Mouse (Mus musculus): ENCODE data around the gene Raet1e. TPM values are rescaled to one million over a fixed set of nuclear protein-coding genes. Genes with fewer than 3 reads are reported as not detected.
"Not testable (repeated sequence)": the region's sequence is repeated elsewhere in the genome, so short reads cannot be mapped to it uniquely, and the experiment has no call there.

Raet1e gene
- polyA plus RNA-seq, 1 experiment from 2014 or later, result 21.8 TPM

DNA sequence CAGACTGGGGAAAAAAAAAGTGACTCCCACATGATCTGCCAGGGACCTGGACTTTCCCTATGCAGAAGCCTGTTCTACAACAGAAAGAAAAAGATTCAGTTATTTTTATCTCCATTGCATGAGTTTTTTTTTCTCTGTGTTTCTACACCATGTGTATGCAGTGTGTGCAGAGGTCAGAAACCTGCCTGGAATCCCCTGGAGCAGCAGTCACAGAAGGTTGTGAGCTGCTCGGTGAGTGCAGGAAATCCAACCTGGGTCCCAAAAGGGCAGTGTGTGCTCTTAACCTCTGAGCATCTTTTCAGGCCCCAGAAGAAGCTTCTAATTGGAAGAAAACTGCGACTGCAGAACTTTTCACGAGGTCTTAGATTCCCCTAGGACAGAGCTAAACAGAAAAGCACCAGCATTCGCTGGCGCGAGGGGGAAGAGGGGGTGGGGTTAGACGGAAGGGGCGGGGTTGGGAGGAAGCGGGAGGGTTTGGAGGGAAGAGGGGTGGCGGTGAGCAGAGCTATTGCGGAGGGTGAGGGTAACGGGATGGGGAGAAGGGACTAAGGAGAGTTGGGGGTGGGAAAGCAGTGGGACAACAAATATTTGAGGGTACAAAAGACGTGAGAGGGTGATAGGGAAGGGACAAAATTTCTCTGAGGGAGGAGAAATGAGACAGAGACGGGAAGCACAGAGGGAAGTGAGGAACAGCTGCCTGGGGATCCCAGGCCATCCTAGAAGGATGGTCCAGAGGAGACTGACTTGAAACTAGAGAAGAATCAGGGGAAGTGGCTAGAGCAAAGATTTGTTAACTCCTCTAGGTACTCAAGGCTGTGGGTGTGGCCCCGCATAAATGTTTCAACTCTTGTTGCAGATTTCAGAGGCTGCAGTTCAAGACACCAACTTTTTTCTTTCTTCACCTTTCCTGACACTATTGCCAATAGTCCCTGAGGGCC is 203.3 kb downstream of the Raet1e start:
- H3K9me3 ChIP-seq (replicated peaks), result not testable (repeated sequence)
- WGBS, result 2% methylated on average over 9 of the region's 15 CpGs
- peak overlapping the region; percentile 41 for H3K4me3 ChIP-seq

DNA sequence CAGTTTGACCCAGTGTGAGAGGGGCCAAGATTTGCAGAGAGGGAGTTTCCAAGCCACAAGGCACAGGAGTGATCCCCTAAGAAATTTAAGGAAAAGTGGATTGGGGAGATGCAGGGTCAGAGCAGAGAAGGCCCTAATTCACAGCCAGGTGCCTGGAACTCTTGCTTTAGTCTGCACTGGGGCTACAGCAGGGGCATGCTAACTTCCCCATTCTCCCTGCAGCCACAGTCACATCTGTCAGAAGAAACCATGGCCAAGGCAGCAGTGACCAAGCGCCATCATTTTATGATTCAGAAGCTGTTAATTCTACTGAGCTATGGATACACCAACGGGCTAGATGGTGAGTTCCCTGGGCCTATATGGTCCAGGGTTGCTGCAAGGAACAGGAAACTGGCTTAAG is 204.1 kb downstream of the Raet1e start:
- H3K27ac ChIP-seq (replicated peaks); H3K4me1 ChIP-seq; H3K4me3 ChIP-seq; H3K27me3 ChIP-seq (ENCODE audit: low read depth, poor library complexity, severe bottlenecking); DNase-seq (ENCODE audit: low spot score); H3K36me3 ChIP-seq; H3K9me3 ChIP-seq (replicated peaks): not testable (repeated sequence)
- WGBS, result 85% methylated on average over 2 of the region's 2 CpGs

More for the DNA sequence above, 203.3 kb downstream of the Raet1e start:
- H3K4me1 ChIP-seq; H3K36me3 ChIP-seq; H3K27me3 ChIP-seq (ENCODE audit: low read depth, poor library complexity, severe bottlenecking): not testable (repeated sequence)
- peak; percentile 18 for DNase-seq (ENCODE audit: low spot score)
- H3K27ac ChIP-seq (replicated peaks), result 0 out of 2 replicates have a peak overlapping the region, but pooled peaks have one; percentile 55

- not testable (repeated sequence) for H3K27ac ChIP-seq (replicated peaks)
- WGBS, result 96% methylated on average over 2 of the region's 2 CpGs
Measured at GRCm38 (mm10) chr10:22364915-22365314, 206.5 kb downstream of the Raet1e start.

GRCm38 (mm10) chr10:22381226-22381625 is 222.9 kb downstream of the Raet1e start:
- not testable (repeated sequence) for H3K27ac ChIP-seq (replicated peaks); H3K4me1 ChIP-seq; H3K36me3 ChIP-seq; H3K9me3 ChIP-seq (replicated peaks); H3K27me3 ChIP-seq (ENCODE audit: low read depth, poor library complexity, severe bottlenecking)
- peak overlapping the region; percentile 16; the same call in 1 of the 2 replicates for H3K4me3 ChIP-seq
- 10% methylated on average over 7 of the region's 10 CpGs for WGBS
- DNase-seq (ENCODE audit: low spot score), result peak; percentile 28

More at GRCm38 (mm10) chr10:22364915-22365314, 206.5 kb downstream of the Raet1e start:
- not testable (repeated sequence) for H3K36me3 ChIP-seq; H3K27me3 ChIP-seq (ENCODE audit: low read depth, poor library complexity, severe bottlenecking); H3K9me3 ChIP-seq (replicated peaks); DNase-seq (ENCODE audit: low spot score); H3K4me3 ChIP-seq; H3K4me1 ChIP-seq

GRCm38 (mm10) chr10:22390146-22390545 is 231.8 kb downstream of the Raet1e start:
- not testable (repeated sequence) for H3K27me3 ChIP-seq (ENCODE audit: low read depth, poor library complexity, severe bottlenecking); H3K4me3 ChIP-seq; H3K4me1 ChIP-seq; H3K27ac ChIP-seq (replicated peaks); DNase-seq (ENCODE audit: low spot score); H3K9me3 ChIP-seq (replicated peaks); H3K36me3 ChIP-seq
- WGBS, result 88% methylated on average over 7 of the region's 7 CpGs

GRCm38 (mm10) chr10:22391616-22392015 is 233.2 kb downstream of the Raet1e start:
- H3K9me3 ChIP-seq (replicated peaks); DNase-seq (ENCODE audit: low spot score); H3K27ac ChIP-seq (replicated peaks); H3K27me3 ChIP-seq (ENCODE audit: low read depth, poor library complexity, severe bottlenecking); H3K4me1 ChIP-seq; H3K36me3 ChIP-seq; H3K4me3 ChIP-seq: not testable (repeated sequence)
- 95% methylated on average over 5 of the region's 5 CpGs for WGBS

- not testable (repeated sequence) for DNase-seq (ENCODE audit: low spot score); H3K9me3 ChIP-seq (replicated peaks); H3K27me3 ChIP-seq (ENCODE audit: low read depth, poor library complexity, severe bottlenecking); H3K4me3 ChIP-seq; H3K36me3 ChIP-seq; H3K27ac ChIP-seq (replicated peaks); H3K4me1 ChIP-seq
- WGBS, result no CpG with 5 or more reads among the region's 2 CpGs
Measured at GRCm38 (mm10) chr10:22393028-22393824, 234.9 kb downstream of the Raet1e start.

GRCm38 (mm10) chr10:22396680-22397079 is 238.3 kb downstream of the Raet1e start:
- not testable (repeated sequence) for H3K4me3 ChIP-seq; DNase-seq (ENCODE audit: low spot score)
- 39% methylated on average over 1 of the region's 1 CpGs for WGBS

GRCm38 (mm10) chr10:22402225-22402917 is 244.0 kb downstream of the Raet1e start:
- H3K4me1 ChIP-seq; H3K4me3 ChIP-seq; H3K27ac ChIP-seq (replicated peaks); H3K27me3 ChIP-seq (ENCODE audit: low read depth, poor library complexity, severe bottlenecking); H3K9me3 ChIP-seq (replicated peaks); H3K36me3 ChIP-seq: not testable (repeated sequence)
- WGBS, result 3% methylated on average over 9 of the region's 11 CpGs
- DNase-seq (ENCODE audit: low spot score), result peak; percentile 68

More at GRCm38 (mm10) chr10:22396680-22397079, 238.3 kb downstream of the Raet1e start:
- H3K27ac ChIP-seq (replicated peaks); H3K4me1 ChIP-seq; H3K9me3 ChIP-seq (replicated peaks); H3K36me3 ChIP-seq; H3K27me3 ChIP-seq (ENCODE audit: low read depth, poor library complexity, severe bottlenecking): not testable (repeated sequence)

- peak; percentile 19 for DNase-seq (ENCODE audit: low spot score)
- not testable (repeated sequence) for H3K36me3 ChIP-seq
- WGBS, result 0% methylated on average over 1 of the region's 8 CpGs
Measured at GRCm38 (mm10) chr10:22413702-22414494, 255.5 kb downstream of the Raet1e start.

More at GRCm38 (mm10) chr10:22413702-22414494, 255.5 kb downstream of the Raet1e start:
- H3K27me3 ChIP-seq (ENCODE audit: low read depth, poor library complexity, severe bottlenecking); H3K4me1 ChIP-seq; H3K4me3 ChIP-seq; H3K27ac ChIP-seq (replicated peaks); H3K9me3 ChIP-seq (replicated peaks): not testable (repeated sequence)
